Mouse (Mus musculus) adrenal gland, adult (tissue): Measurements from ENCODE around the gene Aqp3.

Experiments used
- DNase-seq, 2 experiments: peaks; one replicate each; pipeline ENCODE4 v3.0.0; 2022 to 2023; ENCODE audit warnings: low spot score in 1 of 2; ENCODE audit not compliant: inconsistent age in 2 of 2

Gene Aqp3

DNA sequence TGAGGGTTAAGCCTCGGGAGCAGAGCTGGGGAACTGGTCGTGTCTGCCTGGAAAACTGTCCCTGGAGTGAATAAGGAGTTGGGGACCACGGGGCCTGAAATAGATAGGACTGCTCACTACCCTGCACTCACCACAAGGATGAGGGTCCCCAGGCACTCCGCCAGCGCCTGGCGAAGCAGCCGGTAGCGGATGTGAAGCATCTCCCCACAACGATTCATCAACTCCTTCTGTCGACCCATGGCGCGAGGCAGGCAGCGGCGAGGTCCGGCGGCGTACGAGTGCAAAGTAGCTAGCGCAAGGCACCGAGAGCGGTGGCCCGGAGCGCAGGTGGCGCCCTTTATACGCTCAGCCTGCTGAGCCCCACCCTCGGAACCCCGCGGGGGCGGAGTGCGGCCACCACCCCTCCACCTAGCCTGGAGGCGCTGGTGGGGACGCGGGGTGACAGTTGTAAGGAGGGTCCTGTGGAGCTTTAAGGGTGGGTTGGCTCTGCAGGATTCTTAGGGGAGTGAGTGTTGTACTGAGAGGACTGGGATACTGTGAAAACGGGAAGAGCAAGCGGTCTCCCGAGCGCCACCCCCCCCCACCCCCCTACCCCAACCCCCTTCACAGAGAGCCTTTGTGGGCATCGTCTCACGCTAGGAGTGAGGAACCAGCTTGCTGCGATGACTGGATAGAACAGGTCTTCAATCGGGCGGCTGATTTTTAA, at the start of gene Aqp3:
Gene Aqp3 (minus strand): TSS at position 313 of the 706 bp plus-strand sequence.
- peak; percentile 41 to 75 for DNase-seq

DNA sequence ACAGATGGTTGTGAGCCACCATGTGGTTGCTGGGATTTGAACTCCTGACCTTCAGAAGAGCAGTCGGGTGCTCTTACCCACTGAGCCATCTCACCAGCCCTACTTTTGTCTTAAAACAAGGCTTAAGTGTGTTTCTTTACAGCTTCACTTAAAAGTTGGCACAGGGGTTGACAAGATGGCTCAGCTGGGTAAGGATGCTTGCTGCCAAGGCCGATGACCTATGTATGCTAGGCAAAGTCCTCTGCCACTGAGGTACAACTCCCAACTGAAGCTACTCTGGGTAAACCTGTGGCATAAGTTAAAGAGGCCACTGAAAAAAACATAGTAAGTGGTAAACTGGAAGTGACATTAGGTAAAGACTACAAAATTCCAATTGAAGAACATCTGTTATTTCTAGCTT, 44.6 kb upstream of the Aqp3 start:
- no peak for DNase-seq

DNA sequence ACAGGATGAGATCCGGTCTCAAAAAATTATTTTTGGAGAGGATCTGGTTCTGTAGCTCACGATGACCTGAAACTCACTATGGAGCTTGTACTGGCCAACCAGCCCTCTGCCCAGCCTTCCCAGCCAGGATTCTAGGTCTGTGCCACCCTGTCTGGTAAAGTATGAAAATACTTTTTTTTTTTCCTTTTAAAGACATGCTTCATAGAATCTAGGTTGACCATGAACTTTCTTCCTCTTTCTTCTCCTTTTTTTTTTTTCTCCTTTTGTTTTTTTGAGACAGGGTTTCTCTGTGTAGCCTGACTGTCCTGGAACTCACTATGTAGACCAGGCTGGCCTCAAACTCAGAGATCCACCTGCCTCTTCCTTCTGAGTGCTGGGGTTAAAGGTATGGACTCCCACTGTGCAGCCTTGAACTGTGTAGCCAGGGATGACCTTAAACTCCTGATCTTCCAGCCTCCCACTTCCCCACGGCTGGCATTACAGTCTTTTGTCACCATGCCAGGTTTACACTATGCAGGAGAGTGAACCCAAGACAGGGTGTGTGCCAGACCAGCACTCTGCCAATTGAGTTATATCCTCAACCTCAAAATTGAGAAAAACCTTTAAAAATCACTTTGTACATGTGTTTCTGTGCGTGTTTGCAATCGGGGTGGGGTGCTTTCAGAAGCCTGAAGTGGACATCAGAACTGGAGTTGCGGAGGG, 42.3 kb upstream of the Aqp3 start:
- peak in 1 of 2 experiments; percentile 63 for DNase-seq

DNA sequence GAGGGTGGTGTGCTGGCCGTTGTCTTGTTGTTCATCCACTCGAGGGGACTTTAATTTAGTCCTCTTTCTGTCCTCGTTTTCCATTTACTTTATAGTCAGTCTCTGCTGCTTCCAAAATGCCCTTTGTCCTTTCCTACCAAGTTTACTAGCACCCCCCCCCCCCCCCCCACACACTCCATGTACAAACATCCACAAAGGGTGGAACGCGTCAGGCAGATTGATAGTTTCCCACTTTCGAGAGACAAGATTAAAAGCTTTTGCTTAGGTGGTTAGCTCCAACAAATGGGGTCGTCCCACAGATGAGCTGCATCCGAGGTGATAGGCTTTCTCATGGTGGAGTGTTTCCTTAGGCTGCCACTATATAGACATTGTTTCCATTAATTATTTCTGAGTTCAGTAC, 38.8 kb upstream of the Aqp3 start:
- DNase-seq: no peak

DNA sequence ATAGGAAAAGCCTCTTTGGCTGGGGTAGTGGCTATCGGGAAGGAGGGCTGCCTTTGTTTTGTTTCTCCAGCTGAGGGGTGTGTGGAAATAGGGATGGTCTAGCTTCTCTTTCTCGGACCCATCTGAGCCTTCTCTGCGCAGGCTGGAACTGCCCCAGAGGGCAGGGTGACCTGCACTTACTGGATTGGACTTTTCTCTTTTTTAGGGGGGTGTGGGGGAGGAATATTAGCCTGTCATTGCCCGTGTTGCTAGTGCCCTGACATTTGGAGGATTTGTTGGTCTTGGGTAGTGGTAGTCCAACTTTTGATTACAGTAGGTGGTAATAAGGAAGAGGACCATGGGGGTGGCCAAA, 38.4 kb upstream of the Aqp3 start:
- DNase-seq: peak; percentile 61 to 88

DNA sequence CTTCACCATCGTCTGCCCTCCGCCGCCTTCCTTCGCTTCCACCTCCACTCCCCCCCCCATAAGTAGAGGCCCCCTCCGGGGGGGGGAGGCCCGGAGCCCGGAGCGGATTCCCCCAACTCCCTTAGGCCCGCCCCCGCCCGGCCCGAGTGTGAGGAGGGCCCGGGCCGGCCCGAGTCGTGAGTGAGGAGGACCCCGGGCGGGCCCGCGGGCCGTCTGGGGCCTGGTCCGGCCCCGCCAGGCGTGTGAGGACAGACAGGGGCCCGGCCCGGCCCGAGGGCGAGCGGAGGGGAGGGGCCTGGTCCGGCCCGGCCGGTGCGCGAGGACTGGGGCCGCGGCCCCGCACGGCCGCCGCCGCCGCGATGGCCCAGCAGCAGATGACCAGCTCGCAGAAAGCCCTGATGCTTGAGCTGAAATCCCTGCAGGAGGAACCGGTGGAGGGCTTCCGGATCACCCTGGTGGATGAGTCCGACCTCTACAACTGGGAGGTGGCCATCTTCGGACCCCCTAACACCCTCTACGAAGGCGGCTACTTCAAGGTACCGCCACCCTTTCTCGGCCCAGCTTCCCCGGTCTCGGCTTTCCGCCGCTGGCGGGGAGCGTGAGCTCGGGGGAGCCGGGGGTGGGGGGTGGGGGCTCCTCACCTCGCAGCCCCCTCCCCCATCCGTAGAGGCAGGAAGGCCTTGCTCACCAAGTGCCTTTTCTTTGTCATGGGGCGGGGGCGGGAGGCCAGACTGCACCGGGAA, 37.9 kb upstream of the Aqp3 start, which contains the start of gene Ube2r2:
Gene Ube2r2 (plus strand): TSS at position 33 of the 743 bp plus-strand sequence.
- DNase-seq: peak; percentile 80 to 93

DNA sequence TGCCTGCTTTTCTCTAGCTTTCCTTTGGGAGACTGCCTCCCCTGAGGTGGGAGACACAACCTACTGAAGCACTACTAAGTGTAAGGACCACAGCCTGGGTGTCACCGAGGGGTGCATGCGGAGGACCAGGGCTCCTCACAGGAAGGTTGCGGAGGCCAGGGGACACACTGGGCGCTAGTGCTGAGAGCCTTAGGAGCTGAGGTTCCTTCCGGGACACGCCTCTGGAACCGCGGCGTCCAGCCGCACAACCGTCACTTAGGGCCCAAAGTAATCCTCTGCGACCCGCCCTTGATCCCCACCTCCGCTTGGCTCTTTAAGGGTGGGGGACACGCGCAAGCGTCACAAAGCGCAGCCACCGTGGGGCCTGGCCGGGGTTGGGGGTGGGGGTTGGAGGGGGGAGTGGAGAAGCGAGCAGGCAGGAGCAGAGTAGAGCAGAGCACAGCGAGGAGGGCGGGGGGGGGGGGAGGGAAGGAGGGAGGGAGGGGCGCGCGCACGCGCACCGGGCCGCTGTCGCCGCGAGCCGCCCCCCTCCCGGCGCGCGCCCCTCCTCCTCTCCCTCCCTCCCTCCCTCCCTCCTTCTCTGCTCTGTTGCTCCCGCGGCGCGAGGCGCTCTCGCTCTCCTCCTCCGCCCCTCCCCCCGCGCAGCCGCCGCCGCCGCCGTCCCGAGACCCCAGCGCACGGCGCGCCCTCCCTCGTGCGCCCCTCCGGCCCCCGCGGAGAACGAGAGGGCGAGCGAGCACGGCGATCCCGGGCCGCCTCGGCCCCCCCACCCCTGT, 37.1 kb upstream of the Aqp3 start:
- peak; percentile 86 to 95 for DNase-seq

DNA sequence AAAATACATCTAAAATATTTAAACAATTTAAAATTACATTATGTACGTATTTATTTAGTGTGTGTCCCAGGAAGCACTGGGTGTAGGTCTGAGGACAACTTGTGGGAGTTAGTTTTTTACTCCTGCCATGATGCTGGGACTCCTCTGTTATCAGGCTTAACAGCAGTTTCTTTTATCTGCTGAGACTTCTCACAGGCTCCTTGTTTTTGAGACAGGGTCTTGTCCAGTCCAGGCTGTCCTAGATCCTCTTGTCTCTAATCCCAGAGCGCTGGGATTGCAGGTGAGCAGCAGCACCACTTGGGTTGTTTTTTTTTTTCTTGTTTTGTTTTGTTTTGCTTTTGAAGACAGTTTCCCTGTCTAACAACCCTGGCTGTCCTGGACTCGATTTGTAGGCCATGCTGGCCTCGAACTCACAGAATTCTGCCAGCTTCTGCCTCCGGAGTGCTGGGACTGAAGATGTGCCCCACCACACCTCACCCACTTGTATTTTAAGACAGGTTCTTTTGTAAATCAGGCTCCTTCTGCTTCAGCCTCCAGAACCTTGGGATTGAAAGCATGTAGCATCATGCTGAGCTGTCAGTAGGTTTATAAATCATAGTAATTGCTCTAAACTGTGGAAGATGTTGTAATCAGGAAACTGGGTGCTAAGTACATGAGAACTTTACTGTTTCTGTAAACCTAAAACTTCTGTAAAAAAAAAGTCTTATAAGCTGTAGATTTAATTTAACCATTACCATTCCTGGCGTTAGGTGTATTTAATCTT, 35.7 kb upstream of the Aqp3 start:
- DNase-seq: peak in 1 of 2 experiments; percentile 63

DNA sequence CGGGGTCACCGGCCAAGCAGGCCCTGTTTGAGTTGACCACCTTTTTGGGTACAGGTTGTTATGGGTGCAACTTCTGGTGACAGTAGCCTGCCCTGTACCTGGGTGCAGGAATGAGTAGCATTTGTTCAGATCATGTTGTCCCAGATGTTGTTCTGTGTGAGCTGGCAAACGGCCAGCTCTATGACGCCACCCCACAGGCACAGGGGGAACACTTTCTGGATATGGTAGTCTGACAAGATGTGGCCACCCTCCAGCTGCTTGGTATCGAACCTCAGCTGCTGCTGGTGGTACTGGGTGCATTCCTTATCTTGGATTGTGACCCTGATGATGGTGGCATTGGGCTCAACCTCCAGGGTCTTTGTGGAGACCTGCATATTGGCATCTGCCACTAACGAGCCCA, 34.5 kb upstream of the Aqp3 start:
- DNase-seq: peak in 1 of 2 experiments; percentile 36

DNA sequence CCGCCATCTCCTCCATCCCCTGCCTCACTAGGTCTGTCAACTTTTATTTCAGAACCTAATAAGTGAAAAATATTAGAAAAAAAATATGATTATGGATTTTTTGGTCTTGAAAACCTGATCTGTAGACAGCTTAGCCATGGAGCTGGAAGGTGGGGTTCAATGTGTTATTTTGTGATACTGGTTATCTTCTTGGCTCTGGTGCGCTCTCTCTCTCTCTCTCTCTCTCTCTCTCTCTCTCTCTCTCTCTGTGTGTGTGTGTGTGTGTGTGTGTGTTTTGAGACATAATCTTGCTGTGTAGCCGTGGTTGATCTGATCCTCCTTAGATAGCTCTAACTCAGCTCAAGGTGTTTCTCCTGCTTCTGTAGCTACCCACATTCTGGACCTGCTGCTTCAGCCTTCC, 31.9 kb upstream of the Aqp3 start:
- no peak for DNase-seq

DNA sequence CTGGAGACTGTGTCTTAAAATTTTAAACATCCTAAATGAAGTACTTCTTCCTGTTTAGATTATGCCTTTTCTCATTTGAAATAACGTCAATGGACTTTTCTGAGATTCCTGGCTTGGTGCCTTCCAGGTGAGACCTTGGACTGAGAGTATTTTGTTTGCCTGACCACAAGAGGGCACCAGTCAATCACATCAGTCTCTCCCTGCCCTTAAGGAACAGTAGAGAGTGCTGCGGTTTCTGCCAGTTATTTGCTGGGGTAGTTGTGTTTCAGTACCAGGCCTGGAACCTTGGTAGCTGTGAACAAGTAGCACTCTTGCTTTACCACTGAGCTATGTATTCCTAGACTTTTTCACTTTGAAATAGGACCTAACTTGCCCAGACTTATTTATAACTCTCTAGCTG, 31.4 kb upstream of the Aqp3 start:
- peak; percentile 63 to 87 for DNase-seq

DNA sequence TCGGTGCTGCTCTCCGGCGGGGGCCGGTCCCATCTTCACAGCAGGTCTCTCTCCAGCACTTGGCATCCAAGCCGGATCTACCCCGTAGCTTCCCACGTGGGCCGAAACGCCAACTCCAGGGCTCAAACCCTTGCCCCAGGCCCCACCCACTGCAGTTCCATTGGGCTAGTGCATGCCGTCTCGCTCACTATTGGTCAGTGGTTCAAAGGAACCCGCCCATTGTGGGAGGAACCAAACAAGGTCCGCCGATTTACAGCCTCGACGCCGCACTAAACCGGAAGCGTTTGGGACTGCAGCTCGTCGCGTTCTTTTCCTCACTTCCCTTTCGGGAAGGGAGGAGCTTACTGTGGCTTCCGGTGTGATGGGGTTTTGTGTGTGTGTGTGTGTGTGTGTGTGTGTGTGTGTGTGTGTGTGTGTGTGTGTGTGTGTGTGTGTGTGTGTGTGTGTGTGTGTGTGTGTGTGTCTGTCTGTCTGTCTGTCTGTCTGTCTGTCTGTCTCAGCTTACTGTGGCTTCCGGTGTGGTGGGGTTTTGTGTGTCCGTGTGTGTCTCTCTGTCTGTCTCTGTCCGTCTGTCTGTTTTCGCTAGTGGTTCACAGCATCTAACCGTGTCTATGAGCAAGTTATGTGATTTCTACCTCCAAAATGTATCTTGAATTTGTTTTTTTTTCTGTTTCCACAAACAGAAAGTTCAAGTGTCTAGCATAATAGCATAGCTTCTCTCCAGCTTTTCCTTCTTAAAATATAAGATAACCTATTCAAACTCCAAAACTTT, 26.4 kb upstream of the Aqp3 start, which contains the start of gene Nol6:
Gene Nol6 (minus strand): TSS at position 276 of the 772 bp plus-strand sequence.
- DNase-seq: peak; percentile 99

DNA sequence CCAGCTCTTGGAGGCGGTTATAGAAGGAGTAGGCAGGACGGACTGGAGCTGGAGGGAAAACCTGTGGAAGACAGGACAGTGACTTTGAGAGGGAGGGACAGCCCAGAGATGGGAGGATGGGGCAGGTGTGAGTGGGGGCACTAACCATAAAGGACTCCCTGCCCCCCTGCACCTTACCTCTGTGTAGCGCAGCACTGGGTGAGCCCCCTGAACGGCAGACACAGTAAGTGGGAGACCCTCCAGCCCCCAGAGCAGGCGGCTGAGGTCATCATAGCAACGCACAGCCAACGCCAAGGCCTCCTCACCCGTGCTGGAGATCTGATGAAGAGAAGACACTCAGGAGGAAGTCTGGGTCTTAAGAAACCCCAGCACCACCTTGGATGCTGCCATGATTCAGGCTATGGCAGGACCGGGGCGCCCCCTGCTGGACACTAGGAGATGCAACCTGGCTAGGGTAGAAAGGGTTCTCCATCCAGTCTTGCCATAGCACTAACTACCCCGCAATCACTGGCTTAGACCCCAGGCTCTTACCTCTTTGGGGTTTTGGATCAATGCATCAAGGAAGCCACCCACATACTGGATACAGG, 20.8 kb upstream of the Aqp3 start:
- DNase-seq: peak; percentile 59 to 82

DNA sequence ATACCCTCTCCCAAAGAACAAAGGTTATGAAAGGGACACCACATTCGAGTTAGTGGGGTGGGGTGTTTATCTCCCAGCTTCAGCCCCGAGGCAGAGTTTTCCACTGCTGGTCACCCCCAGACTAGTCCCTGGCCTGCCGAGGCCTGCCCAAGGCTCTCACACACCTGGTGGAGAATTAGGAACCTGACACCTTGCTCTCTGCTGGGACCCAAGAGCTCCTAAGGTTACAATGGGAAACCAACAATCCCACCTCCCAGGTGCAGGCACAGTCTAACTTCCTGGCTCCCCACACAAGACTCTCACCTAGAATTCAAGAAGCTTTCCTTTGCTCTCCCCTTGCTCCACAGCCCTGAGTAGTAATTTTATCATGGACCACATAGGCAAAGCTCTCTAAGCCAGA, 18.8 kb upstream of the Aqp3 start:
- no peak for DNase-seq

DNA sequence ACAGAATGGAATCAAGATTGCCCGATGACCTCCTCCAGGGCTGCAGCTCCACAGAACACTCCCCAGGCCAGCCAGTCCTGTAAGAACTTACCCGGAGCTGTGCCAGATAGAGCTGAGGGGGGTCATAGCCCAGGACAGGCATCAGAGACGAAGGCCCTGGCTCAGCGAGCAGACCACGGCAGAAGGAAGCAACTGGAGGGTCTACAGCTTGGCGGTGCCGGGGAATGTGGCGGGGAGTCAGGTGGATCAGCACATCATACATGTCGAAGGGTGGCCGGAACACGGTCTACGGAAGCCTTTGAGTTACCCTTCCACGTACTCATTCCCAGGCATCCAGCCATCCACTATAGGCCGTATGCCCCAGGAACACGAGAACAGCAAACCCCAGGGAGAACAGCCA, 17.8 kb upstream of the Aqp3 start:
- DNase-seq: no peak

DNA sequence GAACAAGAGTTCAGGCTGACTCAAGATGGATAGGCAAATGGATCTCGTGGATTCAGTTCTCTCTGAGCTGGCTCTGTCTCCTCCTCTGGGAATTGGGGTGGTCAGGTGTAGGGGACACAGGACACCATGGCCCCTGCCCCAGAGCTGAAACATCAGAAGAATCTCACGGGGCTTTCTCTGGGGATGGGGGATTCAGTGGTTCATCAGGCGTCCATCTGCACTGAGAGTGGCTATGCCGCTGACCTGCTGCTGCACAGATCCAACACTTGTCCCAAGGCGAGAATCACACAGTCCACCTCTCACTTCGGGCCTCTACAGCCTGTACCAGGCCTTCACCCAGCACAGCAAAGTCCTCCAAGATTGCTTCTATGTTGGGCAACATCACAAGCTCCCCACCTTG, 17.1 kb upstream of the Aqp3 start:
- no peak for DNase-seq

DNA sequence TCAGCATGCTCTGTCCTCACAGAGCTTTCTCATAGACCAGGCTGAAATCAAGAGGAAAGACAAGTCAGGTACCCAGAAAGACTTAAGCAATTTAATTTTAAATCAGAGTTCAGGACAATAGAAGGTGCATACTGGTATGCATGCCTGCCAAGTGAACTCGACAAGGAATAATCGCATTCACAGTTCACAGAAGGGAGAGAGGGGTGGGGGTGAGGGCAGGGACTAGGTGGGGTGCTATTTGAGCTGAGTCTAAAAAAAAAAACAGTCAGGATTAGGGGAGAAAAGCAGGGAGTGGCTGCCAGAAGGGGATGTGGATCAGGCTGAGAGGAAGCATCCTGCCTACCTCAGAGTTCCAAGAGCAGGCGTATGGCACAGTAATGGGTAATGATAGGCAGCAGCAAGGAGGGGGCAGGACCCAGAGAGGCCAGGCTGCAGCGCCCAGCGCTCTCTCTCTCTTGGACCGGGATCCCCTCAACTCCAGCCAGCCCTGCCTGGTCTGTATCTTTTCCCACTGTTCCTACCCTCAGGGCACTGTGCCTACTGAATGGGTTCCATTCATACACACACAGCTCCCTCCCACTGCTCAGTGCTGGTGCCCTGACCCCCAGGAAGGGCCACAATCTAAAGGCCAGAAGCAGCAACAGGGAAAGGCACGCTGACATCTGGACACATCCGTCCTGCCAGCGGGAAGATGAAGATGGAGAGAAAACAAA, 16.5 kb upstream of the Aqp3 start:
- no peak for DNase-seq

DNA sequence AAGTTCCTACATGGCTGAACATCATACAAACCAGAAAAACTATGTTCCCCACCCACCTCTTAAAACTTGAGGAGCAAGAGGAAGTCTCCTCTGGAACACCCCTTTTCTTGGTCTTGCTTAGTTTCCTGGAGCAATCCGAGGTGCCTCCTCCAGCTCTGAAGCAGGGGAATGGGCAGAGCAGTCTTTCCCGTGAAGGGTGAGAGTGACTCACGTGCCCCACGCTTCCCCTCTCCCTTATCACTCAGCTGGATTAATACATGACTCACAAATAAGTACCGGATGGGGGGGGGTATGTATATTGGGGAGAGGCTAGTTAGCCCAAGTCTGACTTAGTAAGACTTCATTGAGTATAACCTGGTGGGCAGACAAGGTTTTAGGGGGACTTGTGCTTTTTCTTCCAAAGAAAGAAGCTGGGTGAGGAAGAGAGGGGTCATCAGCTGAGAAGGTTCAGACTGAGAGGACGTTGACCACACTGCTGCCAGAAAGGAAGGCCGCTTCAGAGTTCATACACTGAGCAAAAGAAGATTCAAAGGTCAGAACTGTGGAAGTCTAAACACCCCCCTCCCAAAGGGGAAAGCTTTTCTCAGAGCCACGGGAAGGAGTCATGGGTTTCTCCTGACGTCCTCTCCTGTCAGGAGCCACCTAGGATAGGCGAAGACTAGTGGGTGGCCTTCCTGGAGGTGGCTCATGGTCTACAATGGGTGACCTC, 10.9 kb upstream of the Aqp3 start:
- DNase-seq: no peak
